Mouse (Mus musculus) brain, embryonic 14.5 days (tissue): ENCODE measurements at regions not wholly inside any gene's neighbourhood (a gene's known extent, or its start where the extent isn't known, plus 50 kb on each side); places are given as distances from the start of the nearest gene placed in this dataset.
A peak's percentile ranks its signal among the peaks of the same experiment; 100 is the strongest.

ENCODE experiments used
- DNase-seq: peaks from one replicate; pipeline ENCODE4 v3.0.0-alpha.2; 2011; ENCODE audit warnings: low read depth
- CTCF ChIP-seq: fragments of 200-500 bp; IDR thresholded peaks from 2 replicates; pipeline ENCODE4 v1.5.1; 2012; ENCODE audit warnings: inconsistent platforms, mild to moderate bottlenecking, moderate library complexity, borderline replicate concordance; ENCODE audit not compliant: insufficient read depth, insufficient read length; ENCODE audit errors: extremely low read depth
- POLR2A ChIP-seq: fragments of 200-500 bp; IDR thresholded peaks from 2 replicates; pipeline ENCODE4 v1.6.1; 2012; ENCODE audit warnings: mild to moderate bottlenecking, inconsistent platforms, borderline replicate concordance; ENCODE audit not compliant: poor library complexity, insufficient read depth, insufficient read length, severe bottlenecking; ENCODE audit errors: extremely low read depth

- DNase-seq: no peak
- no peak for TF ChIP-seq CTCF
- TF ChIP-seq POLR2A: no peak
Observed at GRCm38 (mm10) chr2:133338150-133338549, 213.8 kb upstream of the Bmp2 start.

GRCm38 (mm10) chr2:133341352-133341751 is 210.6 kb upstream of the Bmp2 start:
- TF ChIP-seq POLR2A: no peak
- DNase-seq: no peak

- no peak for TF ChIP-seq POLR2A
- no peak for TF ChIP-seq CTCF
- peak; percentile 17 for DNase-seq
Observed at GRCm38 (mm10) chr2:133345964-133346788, 205.8 kb upstream of the Bmp2 start.

GRCm38 (mm10) chr2:133346789-133347424 is 205.1 kb upstream of the Bmp2 start:
- no peak for TF ChIP-seq POLR2A
- no peak for TF ChIP-seq CTCF
- peak; percentile 55 for DNase-seq

GRCm38 (mm10) chr2:133351306-133351705 is 200.7 kb upstream of the Bmp2 start:
- no peak for TF ChIP-seq POLR2A
- TF ChIP-seq CTCF: no peak
- no peak for DNase-seq

- DNase-seq: no peak
- no peak for TF ChIP-seq CTCF
- no peak for TF ChIP-seq POLR2A
Observed at GRCm38 (mm10) chr2:133352800-133353199, 199.2 kb upstream of the Bmp2 start.

- peak; percentile 49 for DNase-seq
- no peak for TF ChIP-seq POLR2A
- no peak for TF ChIP-seq CTCF
Observed at GRCm38 (mm10) chr2:133362693-133363443, 189.1 kb upstream of the Bmp2 start.

- DNase-seq: no peak
- TF ChIP-seq POLR2A: no peak
Observed at GRCm38 (mm10) chr2:133371490-133372215, 180.3 kb upstream of the Bmp2 start.

- DNase-seq: no peak
- TF ChIP-seq POLR2A (no peak), CTCF (no peak)
Observed at GRCm38 (mm10) chr2:133373543-133373942, 178.4 kb upstream of the Bmp2 start.

- TF ChIP-seq CTCF (peak; percentile 52; the same call in 1 of the 2 replicates), POLR2A (no peak)
- peak; percentile 34 for DNase-seq
Observed at GRCm38 (mm10) chr2:133381054-133381453, 170.9 kb upstream of the Bmp2 start.
